Mouse (Mus musculus) midbrain, embryonic 15.5 days (tissue): ENCODE results near the gene Nol9. TPM values are rescaled to one million over a fixed set of nuclear protein-coding genes. Genes with fewer than 3 reads are reported as not detected.

ENCODE experiments used
- ATAC-seq: fragments of 200-750 bp; cut with Nextera tagmentation; replicated peaks from 2 replicates; pipeline ENCODE4 v1.8.0; 2017; ENCODE audit warnings: moderate TSS enrichment
- H3K27ac ChIP-seq: fragments of 300-500 bp; sonication (generic); 2 replicates; pipeline ENCODE4 v1.5.1; 2015; ENCODE audit warnings: mild to moderate bottlenecking, inconsistent platforms
- H3K27me3 ChIP-seq: fragments of 300-500 bp; sonication (generic); replicated peaks from 2 replicates; pipeline ENCODE4 v1.6.1; 2015; ENCODE audit warnings: inconsistent platforms
- H3K36me3 ChIP-seq: fragments of 300-500 bp; sonication (generic); replicated peaks from 2 replicates; pipeline ENCODE4 v1.6.1; 2015; ENCODE audit warnings: inconsistent platforms
- H3K4me1 ChIP-seq: fragments of 300-500 bp; sonication (generic); 2 replicates; pipeline ENCODE4 v1.6.1; 2015; ENCODE audit warnings: inconsistent platforms
- H3K4me2 ChIP-seq: fragments of 300-500 bp; sonication (generic); 2 replicates; pipeline ENCODE4 v1.6.1; 2015; ENCODE audit warnings: inconsistent platforms, mild to moderate bottlenecking, moderate library complexity
- H3K4me3 ChIP-seq: fragments of 300-500 bp; sonication (generic); 2 replicates; pipeline ENCODE4 v1.5.1; 2015; ENCODE audit warnings: mild to moderate bottlenecking, inconsistent platforms
- H3K9ac ChIP-seq: fragments of 300-500 bp; sonication (generic); 2 replicates; pipeline ENCODE4 v1.6.1; 2015; ENCODE audit warnings: mild to moderate bottlenecking, inconsistent platforms
- H3K9me3 ChIP-seq: fragments of 300-500 bp; sonication (generic); 2 replicates; pipeline ENCODE4 v1.6.1; 2016; ENCODE audit warnings: inconsistent platforms
- WGBS: fragments of 180-500 bp; shearing (Covaris S2); methylation state at CpG from one replicate; pipeline ENCODE4 v1.1.7; 2015; ENCODE audit warnings: mixed read lengths; 5-methylcytosine and 5-hydroxymethylcytosine counted together
- polyA plus RNA-seq: library from polyadenylated mRNA; unstranded; fragments of >200 nt; fragmentation: Nextera tagmentation; extraction: Ambion mirVana; gene quantifications from 2 replicates; pipeline ENCODE4 v1.2.1, GENCODE M21; 2015

The Nol9 gene
- polyA plus RNA-seq, 1 experiment from 2014 or later = 27.4 TPM

- ATAC-seq = no peak
- Histone ChIP-seq H3K27me3 (no peaks in the 10 kb centered on the region; the same call in 1 of the 2 replicates), H3K4me3 (no peak within 1 kb of the TSS), H3K9ac (no peak within 1 kb of the TSS), H3K27ac (no peak within 1 kb of the TSS), H3K36me3 (no peaks in the 10 kb centered on the region), H3K4me1 (peaks cover 8% of the 10 kb centered on the region), H3K4me2 (no peak within 1 kb of the TSS), H3K9me3 (no peaks in the 10 kb centered on the region)
- 59% methylated on average over 10 of the region's 10 CpGs for WGBS
Measured at GRCm38 (mm10) chr4:152072121-152072601, 33.0 kb downstream of the Nol9 start, which contains the start of gene Plekhg5. TSS of gene Plekhg5 (plus strand) at chr4:152072498.

GRCm38 (mm10) chr4:152072655-152073054 lies 33.5 kb downstream of the Nol9 start:
- 53% methylated on average over 10 of the region's 10 CpGs for WGBS
- H3K4me2 ChIP-seq = no peak overlapping the region
- no peak overlapping the region for H3K9ac ChIP-seq
- no peaks in the 10 kb centered on the region for H3K36me3 ChIP-seq
- H3K27me3 ChIP-seq = no peaks in the 10 kb centered on the region; the same call in 1 of the 2 replicates
- H3K4me3 ChIP-seq = no peak overlapping the region
- H3K4me1 ChIP-seq = peaks cover 8% of the 10 kb centered on the region
- ATAC-seq = no peak
- no peaks in the 10 kb centered on the region for H3K9me3 ChIP-seq
- H3K27ac ChIP-seq = no peak overlapping the region

GRCm38 (mm10) chr4:152073715-152074114 lies 34.6 kb downstream of the Nol9 start:
- H3K4me1 ChIP-seq = peaks cover 8% of the 10 kb centered on the region
- H3K4me3 ChIP-seq = no peak overlapping the region
- no peak for ATAC-seq
- 85% methylated on average over 6 of the region's 6 CpGs for WGBS
- H3K27me3 ChIP-seq = no peaks in the 10 kb centered on the region; the same call in 1 of the 2 replicates
- H3K27ac ChIP-seq = no peak overlapping the region
- H3K4me2 ChIP-seq = no peak overlapping the region
- no peaks in the 10 kb centered on the region for H3K9me3 ChIP-seq
- H3K36me3 ChIP-seq = no peaks in the 10 kb centered on the region
- no peak overlapping the region for H3K9ac ChIP-seq

GRCm38 (mm10) chr4:152074548-152074947 lies 35.4 kb downstream of the Nol9 start:
- no peaks in the 10 kb centered on the region for H3K9me3 ChIP-seq
- WGBS = 83% methylated on average over 9 of the region's 9 CpGs
- H3K9ac ChIP-seq = no peak overlapping the region
- H3K36me3 ChIP-seq = no peaks in the 10 kb centered on the region
- ATAC-seq = no peak
- no peaks in the 10 kb centered on the region; the same call in 1 of the 2 replicates for H3K27me3 ChIP-seq
- H3K4me1 ChIP-seq = peaks cover 8% of the 10 kb centered on the region
- no peak overlapping the region for H3K4me2 ChIP-seq
- H3K27ac ChIP-seq = no peak overlapping the region
- no peak overlapping the region for H3K4me3 ChIP-seq

GRCm38 (mm10) chr4:152077191-152077590 lies 38.1 kb downstream of the Nol9 start:
- no peaks in the 10 kb centered on the region for H3K9me3 ChIP-seq
- no peaks in the 10 kb centered on the region; the same call in 1 of the 2 replicates for H3K27me3 ChIP-seq
- ATAC-seq = no peak
- no peaks in the 10 kb centered on the region for H3K36me3 ChIP-seq
- H3K27ac ChIP-seq = no peak overlapping the region
- no peak overlapping the region for H3K4me2 ChIP-seq
- 87% methylated on average over 9 of the region's 9 CpGs for WGBS
- no peak overlapping the region for H3K4me3 ChIP-seq
- no peak overlapping the region for H3K9ac ChIP-seq
- H3K4me1 ChIP-seq = peaks cover 7% of the 10 kb centered on the region

GRCm38 (mm10) chr4:152078105-152078530 lies 39.0 kb downstream of the Nol9 start:
- H3K27me3 ChIP-seq = no peaks in the 10 kb centered on the region; the same call in 1 of the 2 replicates
- WGBS = 95% methylated on average over 10 of the region's 10 CpGs
- ATAC-seq = no peak
- no peaks in the 10 kb centered on the region for H3K4me1 ChIP-seq
- H3K9ac ChIP-seq = no peak overlapping the region
- no peak overlapping the region for H3K4me3 ChIP-seq
- H3K27ac ChIP-seq = no peak overlapping the region
- no peak overlapping the region for H3K4me2 ChIP-seq
- no peaks in the 10 kb centered on the region for H3K9me3 ChIP-seq
- H3K36me3 ChIP-seq = no peaks in the 10 kb centered on the region

GRCm38 (mm10) chr4:152079261-152079660 lies 40.1 kb downstream of the Nol9 start:
- H3K4me3 ChIP-seq = no peak overlapping the region
- no peaks in the 10 kb centered on the region; the same call in 1 of the 2 replicates for H3K27me3 ChIP-seq
- H3K4me2 ChIP-seq = no peak overlapping the region
- no peak for ATAC-seq
- H3K36me3 ChIP-seq = no peaks in the 10 kb centered on the region
- H3K4me1 ChIP-seq = no peaks in the 10 kb centered on the region
- no peak overlapping the region for H3K9ac ChIP-seq
- no peaks in the 10 kb centered on the region for H3K9me3 ChIP-seq
- 96% methylated on average over 3 of the region's 3 CpGs for WGBS
- no peak overlapping the region for H3K27ac ChIP-seq

- H3K36me3 ChIP-seq = no peaks in the 10 kb centered on the region
- no peaks in the 10 kb centered on the region for H3K4me1 ChIP-seq
- ATAC-seq = no peak
- no peak overlapping the region for H3K9ac ChIP-seq
- WGBS = 66% methylated on average over 7 of the region's 7 CpGs
- no peaks in the 10 kb centered on the region; the same call in 1 of the 2 replicates for H3K27me3 ChIP-seq
- H3K9me3 ChIP-seq = no peaks in the 10 kb centered on the region
- H3K4me2 ChIP-seq = no peak overlapping the region
- no peak overlapping the region for H3K4me3 ChIP-seq
- no peak overlapping the region for H3K27ac ChIP-seq
Measured at GRCm38 (mm10) chr4:152079931-152080330, 40.8 kb downstream of the Nol9 start.

GRCm38 (mm10) chr4:152083611-152084220 lies 44.6 kb downstream of the Nol9 start:
- Histone ChIP-seq H3K9me3 (no peaks in the 10 kb centered on the region), H3K27ac (no peak overlapping the region), H3K4me3 (no peak overlapping the region), H3K27me3 (no peaks in the 10 kb centered on the region), H3K36me3 (no peaks in the 10 kb centered on the region), H3K4me1 (peaks cover 18% of the 10 kb centered on the region), H3K9ac (no peak overlapping the region), H3K4me2 (no peak overlapping the region)
- 62% methylated on average over 7 of the region's 7 CpGs for WGBS
- ATAC-seq = no peak

- Histone ChIP-seq H3K9ac (no peak overlapping the region), H3K9me3 (no peaks in the 10 kb centered on the region), H3K36me3 (no peaks in the 10 kb centered on the region), H3K27me3 (no peaks in the 10 kb centered on the region), H3K4me2 (no peak overlapping the region), H3K27ac (no peak overlapping the region), H3K4me3 (no peak overlapping the region), H3K4me1 (peaks cover 18% of the 10 kb centered on the region)
- no peak for ATAC-seq
- 88% methylated on average over 7 of the region's 7 CpGs for WGBS
Measured at GRCm38 (mm10) chr4:152084616-152085015, 45.5 kb downstream of the Nol9 start.

- H3K36me3 ChIP-seq = no peaks in the 10 kb centered on the region
- peaks cover 18% of the 10 kb centered on the region for H3K4me1 ChIP-seq
- ATAC-seq = peak; percentile 69
- H3K4me3 ChIP-seq = peak overlapping the region; percentile 71
- under 1% methylated on average over 74 of the region's 92 CpGs for WGBS
- no peaks in the 10 kb centered on the region for H3K27me3 ChIP-seq
- no peaks in the 10 kb centered on the region for H3K9me3 ChIP-seq
- no peak overlapping the region for H3K27ac ChIP-seq
- H3K9ac ChIP-seq = peak overlapping the region; percentile 71
- peak overlapping the region; percentile 80 for H3K4me2 ChIP-seq
Measured at GRCm38 (mm10) chr4:152086505-152087210, 47.5 kb downstream of the Nol9 start.

- Histone ChIP-seq H3K4me1 (peaks cover 18% of the 10 kb centered on the region), H3K27me3 (no peaks in the 10 kb centered on the region), H3K4me3 (peak overlapping the region; percentile 71), H3K4me2 (peak overlapping the region; percentile 80), H3K9ac (peak overlapping the region; percentile 71), H3K36me3 (no peaks in the 10 kb centered on the region), H3K27ac (no peak overlapping the region), H3K9me3 (no peaks in the 10 kb centered on the region)
- 4% methylated on average over 12 of the region's 12 CpGs for WGBS
- ATAC-seq = no peak
Measured at GRCm38 (mm10) chr4:152087211-152088081, 48.3 kb downstream of the Nol9 start.
